In genomic region chr10:111107387-111107786, GRCm38 (mm10) we compare ENCODE assay signal across 9 mouse cellular contexts. TPM values are rescaled to one million over a fixed set of nuclear protein-coding genes. Genes with fewer than 3 reads are reported as not detected.
DNase-seq lines count a peak whose midpoint lies in the region; TF ChIP-seq lines count a peak whose summit lies in the region.
"Had no signal": no experiment of that assay in that cellular context is flagged by ENCODE, and none has a peak within 500 bp of the region (broad histone marks: within the 10 kb centered on the region; RNA-seq: fewer than 3 reads in every experiment).

No protein-coding gene starts in this region.

- no peaks in the 10 kb centered on the region for H3K27me3 ChIP-seq in small intestine, adult 2 months (ENCODE audit: control insufficient read depth, insufficient read depth, low read length)
- H3K27me3 ChIP-seq: limb, embryonic 15.5 days had no signal

- TF ChIP-seq POLR2A in small intestine, adult 2 months (IDR thresholded peaks at IDR 0.05; ENCODE audit: low read depth, low read length), result no peak

- no peak overlapping the region for H3K4me3 ChIP-seq in small intestine, adult 2 months (ENCODE audit: low read depth, low read length)
- H3K4me3 ChIP-seq: limb, embryonic 15.5 days had no signal

- 59% methylated on average over 7 of the region's 7 CpGs for WGBS in small intestine, adult 2 months

- DNase-seq in cerebellum, adult 18-20 months, result peak; percentile 44 to 51
- DNase-seq in cerebellum, adult 11 months, result no peak
- DNase-seq in 416B (ENCODE audit: low read depth), result peak; percentile 94
- peak; percentile 66 to 69 for DNase-seq in adrenal gland, postnatal 36 days
- DNase-seq in frontal cortex, postnatal 10 days (ENCODE audit: low spot score in 2 of 2), result peak; percentile 41 to 55
- DNase-seq in layer of hippocampus, adult 9-11 months, result peak; percentile 55
- DNase-seq in lung, postnatal 14 days, result peak; percentile 71

- peak; percentile 49; the same call in 1 of the 2 replicates for TF ChIP-seq CTCF in small intestine, adult 2 months (IDR thresholded peaks at IDR 0.05; ENCODE audit: extremely low read depth, insufficient read length, insufficient replicate concordance, low read depth, low read length)

- H3K4me1 ChIP-seq in small intestine, adult 2 months (ENCODE audit: control insufficient read depth, insufficient read depth, insufficient read length, low read length), result no peaks in the 10 kb centered on the region; the same call in 1 of the 2 replicates

- H3K27ac ChIP-seq in small intestine, adult 2 months (ENCODE audit: insufficient read depth, low read depth, low read length), result no peak overlapping the region
- H3K27ac ChIP-seq: limb, embryonic 15.5 days had no signal

- H3K36me3 ChIP-seq in small intestine, adult 2 months (ENCODE audit: control insufficient read depth, insufficient read depth, low read length), result no peaks in the 10 kb centered on the region
- H3K36me3 ChIP-seq: limb, embryonic 15.5 days had no signal

RNA-seq across cellular contexts. Expression of gene Osbpl8, which starts 57.2 kb away (rescaled TPM):
- total RNA-seq in adrenal gland, postnatal 36 days (2021), result 10 to 100 TPM; 26.1 to 30.9 TPM
- 0.67 and 1.1 TPM in 2 replicates for polyA plus RNA-seq in small intestine, adult 2 months (2012; rRNA removed)
